Mouse (Mus musculus): ENCODE measurements around the gene Cep112. TPM values are rescaled to one million over a fixed set of nuclear protein-coding genes. Genes with fewer than 3 reads are reported as not detected.

Gene Cep112
- polyA plus RNA-seq, 1 experiment = 2.5 TPM

DNA sequence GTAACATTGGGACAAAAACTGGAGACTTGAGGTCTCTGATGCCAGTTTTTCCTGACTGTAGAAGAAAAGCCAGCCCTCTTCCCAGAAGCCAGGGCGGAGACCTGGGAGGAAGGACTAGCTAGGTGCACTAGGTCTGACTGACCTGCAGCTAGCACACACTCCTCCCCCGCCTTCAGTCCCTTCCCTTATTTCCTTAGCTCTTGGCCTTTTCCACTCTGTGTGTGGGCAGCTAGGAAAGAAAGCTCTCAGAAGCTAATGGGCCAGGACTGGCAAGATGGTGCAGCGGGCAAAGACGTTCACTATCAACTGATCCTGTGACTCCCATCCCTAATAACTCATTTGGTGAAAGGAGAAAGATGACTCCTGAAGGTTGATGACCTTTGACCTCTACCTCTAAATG lies 477.3 kb downstream of the Cep112 start:
- H3K4me1 ChIP-seq (ENCODE audit: control insufficient read depth, insufficient read depth, low read length) = peaks cover 1% of the 10 kb centered on the region; the same call in 1 of the 2 replicates
- H3K27ac ChIP-seq (ENCODE audit: insufficient read depth, low read length) = no peak overlapping the region
- no peak for TF ChIP-seq POLR2A (IDR thresholded peaks at IDR 0.05; ENCODE audit: extremely low read depth, insufficient read depth, low read length)
- TF ChIP-seq CTCF (IDR thresholded peaks at IDR 0.05; ENCODE audit: extremely low read depth, insufficient read depth, low read length) = no peak
- H3K4me3 ChIP-seq (ENCODE audit: insufficient read depth, low read length) = no peak overlapping the region

DNA sequence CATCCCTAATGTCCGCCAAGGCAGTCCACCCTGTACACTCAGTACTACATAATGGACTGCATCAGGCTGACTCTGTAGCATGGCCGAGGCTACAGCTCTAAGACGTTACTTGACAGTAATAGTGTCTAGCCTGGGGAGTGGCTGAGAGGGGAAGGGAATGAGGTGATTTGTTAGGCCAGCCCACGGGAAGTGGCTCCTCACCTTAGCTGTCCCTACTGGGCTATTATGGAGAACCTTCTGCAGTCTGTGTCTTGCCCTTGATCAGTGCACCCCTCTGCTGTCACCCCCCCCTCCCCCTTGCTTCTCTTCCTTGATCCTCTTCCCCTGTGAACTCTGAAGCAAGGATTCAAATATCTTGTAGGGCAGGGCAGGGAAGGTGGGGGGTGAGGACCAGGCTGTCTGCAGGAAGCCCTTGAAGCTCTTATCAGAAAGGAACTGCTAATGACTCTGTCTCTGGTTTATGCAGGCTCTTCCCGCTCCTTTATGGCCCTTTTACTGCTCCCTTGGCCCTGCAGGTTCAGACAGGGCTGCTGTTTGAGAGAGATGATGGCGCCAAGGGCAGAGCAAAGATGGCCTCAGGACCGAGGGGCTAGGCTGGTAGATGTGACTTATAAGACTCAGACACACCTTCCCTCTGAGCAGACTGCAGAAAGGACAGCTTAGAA lies 481.7 kb downstream of the Cep112 start:
- H3K4me3 ChIP-seq (ENCODE audit: insufficient read depth, low read length) = no peak overlapping the region
- H3K27ac ChIP-seq (ENCODE audit: insufficient read depth, low read length) = no peak overlapping the region

DNA sequence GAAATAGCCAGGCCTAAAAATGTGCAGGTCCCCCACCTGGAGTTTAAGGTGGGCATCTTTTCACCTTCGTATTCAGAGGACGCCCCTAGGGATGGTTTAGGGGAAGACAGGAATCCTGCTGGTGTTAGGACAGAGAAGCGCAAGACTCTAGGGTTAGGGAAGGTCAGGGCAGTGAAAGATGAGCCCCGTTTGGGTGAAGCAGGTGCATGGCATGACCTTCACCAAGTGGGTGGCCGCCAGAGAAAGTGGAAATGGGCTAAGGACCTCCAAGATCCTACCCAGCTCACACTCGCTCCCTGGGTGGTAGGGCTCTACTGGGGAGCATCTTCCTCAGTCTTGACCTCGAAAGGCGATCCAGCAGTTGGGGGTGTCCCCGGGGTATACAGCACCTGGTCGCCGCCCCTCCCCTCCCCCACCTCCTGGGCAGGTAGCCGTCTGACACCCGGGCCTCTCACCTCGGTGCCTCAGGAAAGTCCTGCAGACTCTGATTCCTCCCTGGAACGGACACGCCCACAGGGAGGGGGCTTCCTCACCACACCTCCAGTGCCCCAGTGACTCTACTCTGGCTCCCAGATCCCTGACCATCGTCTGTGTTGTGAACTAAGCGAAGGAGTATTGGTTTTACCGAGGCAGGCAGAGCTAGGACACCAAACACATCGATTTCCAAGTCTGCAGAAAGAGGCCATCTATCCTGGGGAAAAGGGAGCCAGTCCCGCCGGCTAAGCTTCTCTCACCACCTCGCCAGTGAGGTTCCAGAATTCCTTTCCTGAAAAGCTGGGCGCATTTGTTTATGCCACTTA lies 484.6 kb downstream of the Cep112 start:
- no peak overlapping the region for H3K4me3 ChIP-seq (ENCODE audit: insufficient read depth, low read length)
- no peaks in the 10 kb centered on the region for H3K4me1 ChIP-seq (ENCODE audit: control insufficient read depth, insufficient read depth, low read length)

More for the DNA sequence above, 481.7 kb downstream of the Cep112 start:
- H3K4me1 ChIP-seq (ENCODE audit: control insufficient read depth, insufficient read depth, low read length) = no peaks in the 10 kb centered on the region
- no peak for TF ChIP-seq CTCF (IDR thresholded peaks at IDR 0.05; ENCODE audit: extremely low read depth, insufficient read depth, low read length)
- TF ChIP-seq POLR2A (IDR thresholded peaks at IDR 0.05; ENCODE audit: extremely low read depth, insufficient read depth, low read length) = no peak

More for the DNA sequence above, 484.6 kb downstream of the Cep112 start:
- TF ChIP-seq CTCF (IDR thresholded peaks at IDR 0.05; ENCODE audit: extremely low read depth, insufficient read depth, low read length) (no peak), POLR2A (IDR thresholded peaks at IDR 0.05; ENCODE audit: extremely low read depth, insufficient read depth, low read length) (no peak)
- no peak overlapping the region for H3K27ac ChIP-seq (ENCODE audit: insufficient read depth, low read length)

Other genes starting within 250 kb of the Cep112 start
- gene Apoh, start 81.8 kb upstream of the Cep112 start, polyA plus RNA-seq (2012; rRNA removed) = 0.61 and 0.73 TPM in 2 replicates
- 42.3 and 46.6 TPM in 2 replicates for gene Prkca, start 81.3 kb upstream of the Cep112 start, polyA plus RNA-seq (2012; rRNA removed)